Mouse (Mus musculus) embryonic facial prominence, embryonic 13.5 days (tissue): ENCODE results near the gene Hist1h2af. TPM values are rescaled to one million over a fixed set of nuclear protein-coding genes. Genes with fewer than 3 reads are reported as not detected.

Experiments
- ATAC-seq: fragments of 200-750 bp; cut with Nextera tagmentation; 2 replicates; pipeline ENCODE4 v1.8.0; 2017; ENCODE audit warnings: low read depth; ENCODE audit not compliant: insufficient number of reproducible peaks, insufficient read depth, low FRiP score, low TSS enrichment
- H3K27ac ChIP-seq: fragments of 300-500 bp; sonication (generic); 2 replicates; pipeline ENCODE4 v1.5.1; 2015; ENCODE audit warnings: moderate library complexity, mild to moderate bottlenecking, inconsistent platforms
- H3K27me3 ChIP-seq: fragments of 300-500 bp; sonication (generic); 2 replicates; pipeline ENCODE4 v1.6.1; 2015; ENCODE audit warnings: mild to moderate bottlenecking, inconsistent platforms
- H3K36me3 ChIP-seq: fragments of 300-500 bp; sonication (generic); 2 replicates; pipeline ENCODE4 v1.6.1; 2015; ENCODE audit warnings: mild to moderate bottlenecking, inconsistent platforms
- H3K4me1 ChIP-seq: fragments of 300-500 bp; sonication (generic); 2 replicates; pipeline ENCODE4 v1.6.1; 2015; ENCODE audit warnings: inconsistent platforms
- H3K4me2 ChIP-seq: fragments of 300-500 bp; sonication (generic); 2 replicates; pipeline ENCODE4 v1.6.1; 2015; ENCODE audit warnings: moderate library complexity, mild to moderate bottlenecking, inconsistent platforms
- H3K4me3 ChIP-seq: fragments of 300-500 bp; sonication (generic); 2 replicates; pipeline ENCODE4 v1.5.1; 2015; ENCODE audit warnings: mild to moderate bottlenecking, inconsistent platforms
- H3K9ac ChIP-seq: fragments of 300-500 bp; sonication (generic); 2 replicates; pipeline ENCODE4 v1.6.1; 2015; ENCODE audit warnings: mild to moderate bottlenecking, inconsistent platforms
- H3K9me3 ChIP-seq: fragments of 300-500 bp; sonication (generic); 2 replicates; pipeline ENCODE4 v1.6.1; 2016; ENCODE audit warnings: inconsistent platforms
- WGBS: fragments of 180-500 bp; shearing (Covaris S2); methylation state at CpG from one replicate; pipeline ENCODE4 v1.1.7; 2015; ENCODE audit warnings: mixed read lengths; 5-methylcytosine and 5-hydroxymethylcytosine counted together
- polyA plus RNA-seq: library from polyadenylated mRNA; unstranded; fragments of >200 nt; fragmentation: Nextera tagmentation; extraction: Ambion mirVana; gene quantifications from 2 replicates; pipeline ENCODE4 v1.2.1, GENCODE M21; 2015

The Hist1h2af gene
- polyA plus RNA-seq, 1 experiment from 2014 or later = 6.6 TPM

DNA sequence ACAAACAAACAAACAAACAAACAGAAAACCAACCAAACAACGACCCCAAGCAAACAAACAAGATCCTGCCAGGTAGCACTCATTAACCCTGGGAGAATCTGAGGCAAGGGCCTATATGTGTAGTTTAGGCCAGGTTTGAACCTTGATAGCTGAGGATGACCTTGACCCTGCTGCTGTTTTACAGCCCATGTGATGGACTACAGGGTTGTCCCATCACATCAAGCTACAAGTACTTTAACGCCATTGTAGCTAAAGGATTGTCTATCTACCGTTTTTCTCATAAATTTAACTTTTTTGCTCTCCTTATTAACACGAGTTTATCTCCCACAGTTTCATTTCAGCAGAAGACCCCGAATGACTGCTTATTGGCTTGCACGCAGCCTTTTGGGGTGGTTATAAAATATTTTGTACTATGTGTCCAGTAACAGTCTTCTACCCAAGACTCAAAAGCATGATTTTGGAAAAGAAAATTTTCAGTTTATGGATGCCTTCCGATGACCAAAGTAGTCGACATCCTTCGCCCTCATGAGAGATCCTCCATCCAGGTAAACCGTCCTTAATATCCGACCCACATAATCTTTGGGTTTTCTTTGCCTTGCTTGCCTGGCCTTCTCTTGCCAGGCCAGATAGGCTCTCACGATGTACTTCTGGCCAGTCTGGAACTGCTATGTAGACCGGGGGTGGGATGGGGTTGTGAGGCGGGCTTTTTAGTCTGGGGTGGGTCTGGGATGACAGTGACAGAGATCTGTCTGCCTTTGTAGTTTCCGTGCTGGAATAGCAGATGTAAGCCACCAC is 17.7 kb upstream of the Hist1h2af start:
- 53% methylated on average over 15 of the region's 15 CpGs for WGBS
- Histone ChIP-seq H3K4me1 (peaks cover 4% of the 10 kb centered on the region), H3K9me3 (no peaks in the 10 kb centered on the region), H3K4me2 (peak overlapping the region; percentile 74), H3K4me3 (peak overlapping the region; percentile 55), H3K9ac (peak overlapping the region; percentile 64), H3K36me3 (no peaks in the 10 kb centered on the region), H3K27me3 (no peaks in the 10 kb centered on the region), H3K27ac (no peak overlapping the region)
- no peak for ATAC-seq

DNA sequence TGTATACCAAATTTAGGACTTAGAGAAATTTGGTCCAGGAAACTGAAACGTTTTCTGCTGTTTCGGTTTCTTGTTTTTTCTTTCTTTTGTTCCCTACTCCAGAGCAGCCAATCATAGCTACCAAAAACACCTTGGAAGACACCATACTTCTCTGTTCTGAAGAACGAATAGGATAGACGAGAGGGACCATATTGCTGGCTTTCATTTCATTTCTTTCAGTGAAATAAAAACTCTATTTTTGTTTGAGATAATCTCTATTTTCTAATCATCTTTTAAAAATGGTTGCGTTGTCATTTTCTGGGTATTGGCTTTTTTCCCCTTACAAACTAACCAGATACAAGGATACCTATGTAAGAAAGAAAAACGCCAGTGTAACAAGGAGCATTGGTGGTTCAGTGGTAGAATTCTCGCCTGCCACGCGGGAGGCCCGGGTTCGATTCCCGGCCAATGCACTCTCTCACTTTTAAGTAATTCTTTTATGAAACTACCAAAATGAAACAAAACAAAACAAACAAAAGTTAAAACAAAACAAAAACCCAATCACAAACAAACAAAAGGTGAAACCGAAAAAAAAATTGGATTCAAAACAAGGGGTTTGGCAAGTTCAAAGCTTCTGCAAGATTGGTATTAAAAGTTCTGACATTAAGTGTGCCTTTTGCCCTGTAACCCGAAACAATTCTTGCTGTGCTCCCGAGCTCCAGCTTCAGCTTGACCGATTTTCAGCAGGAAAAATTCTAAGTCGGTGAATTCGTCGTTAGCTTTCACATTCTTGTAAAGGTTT is 16.7 kb upstream of the Hist1h2af start:
- H3K4me2 ChIP-seq = peak overlapping the region; percentile 74
- peak; percentile 65; the same call in 1 of the 2 replicates for ATAC-seq
- H3K9me3 ChIP-seq = no peaks in the 10 kb centered on the region
- under 1% methylated on average over 19 of the region's 19 CpGs for WGBS
- peak overlapping the region; percentile 55 for H3K4me3 ChIP-seq
- H3K27me3 ChIP-seq = no peaks in the 10 kb centered on the region
- peak overlapping the region; percentile 66 for H3K9ac ChIP-seq
- H3K4me1 ChIP-seq = peaks cover 4% of the 10 kb centered on the region
- peak overlapping the region; percentile 73 for H3K27ac ChIP-seq
- no peaks in the 10 kb centered on the region for H3K36me3 ChIP-seq

DNA sequence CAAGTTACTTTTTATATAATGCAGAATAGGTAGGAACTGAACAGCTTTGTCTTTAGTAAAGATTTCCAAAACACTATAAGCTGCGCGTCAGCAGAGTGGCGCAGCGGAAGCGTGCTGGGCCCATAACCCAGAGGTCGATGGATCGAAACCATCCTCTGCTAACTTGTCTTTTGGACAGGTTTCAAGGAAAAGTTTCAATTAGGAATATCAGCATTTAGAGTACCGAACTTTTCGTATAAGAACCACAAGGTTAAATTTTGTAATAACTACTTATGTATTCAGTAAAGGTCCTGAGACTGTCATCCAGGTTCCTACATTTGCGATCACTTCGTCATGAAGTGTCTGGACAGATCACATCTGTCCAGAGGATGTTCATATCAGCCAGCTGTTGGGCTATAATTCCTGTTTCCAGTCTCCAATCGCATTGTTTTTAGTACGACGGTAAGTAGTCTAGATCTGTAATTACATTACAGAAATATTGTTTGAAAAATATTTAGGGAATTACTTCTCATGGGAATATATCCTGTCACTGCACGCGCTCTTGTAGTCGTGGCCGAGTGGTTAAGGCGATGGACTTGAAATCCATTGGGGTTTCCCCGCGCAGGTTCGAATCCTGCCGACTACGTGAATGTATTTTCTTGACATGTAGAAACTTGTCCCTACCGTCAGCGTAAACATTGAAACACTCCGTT is 16.0 kb upstream of the Hist1h2af start:
- no peaks in the 10 kb centered on the region for H3K9me3 ChIP-seq
- ATAC-seq = peak; percentile 89
- H3K9ac ChIP-seq = peak overlapping the region; percentile 66
- WGBS = under 1% methylated on average over 27 of the region's 27 CpGs
- no peaks in the 10 kb centered on the region for H3K27me3 ChIP-seq
- no peaks in the 10 kb centered on the region for H3K36me3 ChIP-seq
- peak overlapping the region; percentile 74 for H3K4me2 ChIP-seq
- peak overlapping the region; percentile 55 for H3K4me3 ChIP-seq
- peaks cover 4% of the 10 kb centered on the region for H3K4me1 ChIP-seq
- H3K27ac ChIP-seq = peak overlapping the region; percentile 73

- no peaks in the 10 kb centered on the region for H3K9me3 ChIP-seq
- no peak overlapping the region for H3K27ac ChIP-seq
- H3K4me2 ChIP-seq = peak overlapping the region; percentile 74
- H3K27me3 ChIP-seq = no peaks in the 10 kb centered on the region
- peak overlapping the region; percentile 55 for H3K4me3 ChIP-seq
- H3K36me3 ChIP-seq = no peaks in the 10 kb centered on the region
- H3K9ac ChIP-seq = peak overlapping the region; percentile 33; the same call in 1 of the 2 replicates
- under 1% methylated on average over 6 of the region's 6 CpGs for WGBS
- no peak for ATAC-seq
- peaks cover 4% of the 10 kb centered on the region for H3K4me1 ChIP-seq
Observed at GRCm38 (mm10) chr13:23518295-23518603, 15.5 kb upstream of the Hist1h2af start.

DNA sequence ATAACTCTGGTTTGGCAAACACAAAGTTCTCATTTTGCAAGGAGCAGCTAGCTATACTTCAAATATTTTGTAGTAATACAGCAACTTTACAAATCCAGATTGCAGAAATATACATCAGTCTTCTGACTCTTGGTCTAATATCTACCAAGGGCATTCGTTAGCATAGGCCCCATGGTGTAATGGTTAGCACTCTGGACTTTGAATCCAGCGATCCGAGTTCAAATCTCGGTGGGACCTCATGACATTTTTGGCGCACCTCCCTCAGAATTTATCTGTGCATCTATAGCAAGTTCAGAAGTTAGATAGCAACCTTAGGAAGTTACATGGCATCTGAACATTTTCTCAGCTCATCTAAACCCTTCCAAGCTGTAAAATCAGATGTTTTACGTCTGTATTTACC is 14.8 kb upstream of the Hist1h2af start:
- Histone ChIP-seq H3K36me3 (no peaks in the 10 kb centered on the region), H3K9me3 (no peaks in the 10 kb centered on the region), H3K9ac (peak overlapping the region; percentile 63), H3K27me3 (no peaks in the 10 kb centered on the region), H3K27ac (peak overlapping the region; percentile 39; the same call in 1 of the 2 replicates), H3K4me2 (peak overlapping the region; percentile 74), H3K4me1 (peaks cover 4% of the 10 kb centered on the region), H3K4me3 (peak overlapping the region; percentile 55)
- ATAC-seq = no peak
- WGBS = under 1% methylated on average over 6 of the region's 6 CpGs

DNA sequence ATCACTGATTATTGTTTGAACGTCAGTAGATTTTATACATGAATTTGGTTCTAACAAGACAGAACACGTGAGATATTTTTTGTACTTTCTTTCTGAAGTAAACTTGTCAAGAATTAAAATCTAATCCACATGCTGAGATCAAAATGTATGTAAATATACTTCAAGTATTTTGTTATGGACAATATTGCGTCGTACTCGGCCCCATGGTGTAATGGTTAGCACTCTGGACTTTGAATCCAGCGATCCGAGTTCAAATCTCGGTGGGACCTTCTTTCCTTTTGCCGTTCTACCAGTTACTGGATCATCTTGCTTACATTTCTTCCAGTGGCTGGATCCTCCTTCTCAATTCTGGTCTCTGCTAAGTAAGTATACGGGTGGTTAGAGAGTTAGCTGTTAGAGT is 14.3 kb upstream of the Hist1h2af start:
- H3K27ac ChIP-seq = peak overlapping the region; percentile 39; the same call in 1 of the 2 replicates

GRCm38 (mm10) chr13:23521703-23522102 is 12.0 kb upstream of the Hist1h2af start:
- H3K27me3 ChIP-seq = no peaks in the 10 kb centered on the region
- no peak for ATAC-seq
- WGBS = under 1% methylated on average over 14 of the region's 14 CpGs
- H3K36me3 ChIP-seq = no peaks in the 10 kb centered on the region
- H3K4me1 ChIP-seq = 0 out of 2 replicates have a peak, but pooled peaks cover 3% of the 10 kb centered on the region
- no peak overlapping the region for H3K27ac ChIP-seq
- H3K9ac ChIP-seq = no peak overlapping the region
- H3K4me2 ChIP-seq = peak overlapping the region; percentile 40
- H3K9me3 ChIP-seq = no peaks in the 10 kb centered on the region
- H3K4me3 ChIP-seq = peak overlapping the region; percentile 19

More for the DNA sequence above, 14.3 kb upstream of the Hist1h2af start:
- WGBS = under 1% methylated on average over 10 of the region's 10 CpGs
- Histone ChIP-seq H3K4me1 (peaks cover 4% of the 10 kb centered on the region), H3K27me3 (no peaks in the 10 kb centered on the region), H3K9ac (peak overlapping the region; percentile 63), H3K4me2 (peak overlapping the region; percentile 74), H3K9me3 (no peaks in the 10 kb centered on the region), H3K36me3 (no peaks in the 10 kb centered on the region), H3K4me3 (peak overlapping the region; percentile 55)
- ATAC-seq = no peak

- no peak for ATAC-seq
Observed at GRCm38 (mm10) chr13:23523976-23524375, 9.7 kb upstream of the Hist1h2af start.

GRCm38 (mm10) chr13:23524654-23525053 is 9.1 kb upstream of the Hist1h2af start:
- 0 out of 2 replicates have a peak, but pooled peaks have one; percentile 38 for ATAC-seq
- WGBS = 6% methylated on average over 5 of the region's 5 CpGs
- H3K4me2 ChIP-seq = peak overlapping the region; percentile 34

More at GRCm38 (mm10) chr13:23523976-23524375, 9.7 kb upstream of the Hist1h2af start:
- peaks cover 7% of the 10 kb centered on the region for H3K4me1 ChIP-seq
- H3K4me2 ChIP-seq = no peak overlapping the region
- no peaks in the 10 kb centered on the region for H3K9me3 ChIP-seq
- H3K27me3 ChIP-seq = no peaks in the 10 kb centered on the region
- no peak overlapping the region for H3K4me3 ChIP-seq
- H3K27ac ChIP-seq = no peak overlapping the region
- no peaks in the 10 kb centered on the region for H3K36me3 ChIP-seq
- 51% methylated on average over 5 of the region's 5 CpGs for WGBS
- H3K9ac ChIP-seq = no peak overlapping the region

GRCm38 (mm10) chr13:23525901-23526300 is 7.8 kb upstream of the Hist1h2af start:
- Histone ChIP-seq H3K9ac (peak overlapping the region; percentile 36; the same call in 1 of the 2 replicates), H3K4me1 (peaks cover 9% of the 10 kb centered on the region), H3K9me3 (no peaks in the 10 kb centered on the region), H3K36me3 (no peaks in the 10 kb centered on the region), H3K4me3 (peak overlapping the region; percentile 48), H3K27me3 (no peaks in the 10 kb centered on the region), H3K27ac (no peak overlapping the region), H3K4me2 (peak overlapping the region; percentile 60)
- ATAC-seq = no peak
- WGBS = 2% methylated on average over 10 of the region's 10 CpGs

More at GRCm38 (mm10) chr13:23524654-23525053, 9.1 kb upstream of the Hist1h2af start:
- H3K4me3 ChIP-seq = no peak overlapping the region
- H3K27me3 ChIP-seq = no peaks in the 10 kb centered on the region
- H3K9me3 ChIP-seq = no peaks in the 10 kb centered on the region
- 0 out of 2 replicates have a peak overlapping the region, but pooled peaks have one; percentile 27 for H3K9ac ChIP-seq
- no peaks in the 10 kb centered on the region for H3K36me3 ChIP-seq
- no peak overlapping the region for H3K27ac ChIP-seq
- H3K4me1 ChIP-seq = peaks cover 9% of the 10 kb centered on the region

DNA sequence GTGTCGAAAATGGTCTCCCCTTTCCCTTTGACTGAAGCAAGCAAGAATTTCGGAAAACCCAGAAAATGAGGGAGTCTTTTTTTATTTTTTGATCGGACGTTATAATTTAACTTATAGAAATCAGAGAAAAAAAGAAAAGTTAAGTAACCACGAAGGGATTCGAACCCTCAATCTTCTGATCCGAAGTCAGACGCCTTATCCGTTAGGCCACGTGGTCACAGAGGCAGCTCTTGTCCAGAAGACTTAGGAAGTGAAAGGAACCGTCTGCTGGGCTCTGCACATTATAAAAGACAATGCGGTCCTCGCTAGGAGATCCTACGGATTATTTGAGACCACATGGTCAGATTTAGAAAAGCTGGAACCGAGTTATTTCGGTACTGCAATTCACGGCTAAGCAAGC is 7.4 kb upstream of the Hist1h2af start:
- H3K9ac ChIP-seq = peak overlapping the region; percentile 71
- H3K36me3 ChIP-seq = no peaks in the 10 kb centered on the region
- peak overlapping the region; percentile 60 for H3K4me2 ChIP-seq
- ATAC-seq = no peak
- H3K9me3 ChIP-seq = no peaks in the 10 kb centered on the region
- H3K27ac ChIP-seq = peak overlapping the region; percentile 79
- peaks cover 9% of the 10 kb centered on the region for H3K4me1 ChIP-seq
- H3K4me3 ChIP-seq = peak overlapping the region; percentile 48
- no peaks in the 10 kb centered on the region for H3K27me3 ChIP-seq
- WGBS = under 1% methylated on average over 17 of the region's 17 CpGs
